Mouse (Mus musculus) heart, embryonic 14.5 days (tissue): ENCODE data around the gene Eif2ak1. TPM values are rescaled to one million over a fixed set of nuclear protein-coding genes. Genes with fewer than 3 reads are reported as not detected.

Experiments used
- ATAC-seq: fragments of 200-750 bp; cut with Nextera tagmentation; 2 replicates; pipeline ENCODE4 v1.8.0; 2017; ENCODE audit warnings: low read depth, moderate TSS enrichment; ENCODE audit not compliant: insufficient number of reproducible peaks, insufficient read depth, low FRiP score
- H3K27ac ChIP-seq, 2 experiments: fragments of 200-500 bp in 1 of 2; fragments of 300-500 bp in 1 of 2; sonication (generic) in 1 of 2; replicated peaks in 1 of 2; 2 replicates each; pipeline ENCODE4 v1.5.1; 2012 to 2014; ENCODE audit warnings: low read depth in 2 of 2, low read length in 2 of 2, control low read depth in 1 of 2, mild to moderate bottlenecking in 1 of 2, mixed read lengths in 1 of 2; ENCODE audit not compliant: control insufficient read depth in 1 of 2, insufficient read depth in 1 of 2
- H3K27me3 ChIP-seq: fragments of 300-500 bp; sonication (generic); 2 replicates; pipeline ENCODE4 v1.6.1; 2014; ENCODE audit warnings: mild to moderate bottlenecking, low read length, control low read depth; ENCODE audit not compliant: control insufficient read depth, insufficient read depth
- H3K36me3 ChIP-seq: fragments of 300-500 bp; sonication (generic); 2 replicates; pipeline ENCODE4 v1.6.1; 2014; ENCODE audit warnings: mild to moderate bottlenecking, control low read depth, low read length, mixed read lengths; ENCODE audit not compliant: control insufficient read depth, insufficient read depth
- H3K4me1 ChIP-seq, 2 experiments: fragments of 200-500 bp in 1 of 2; fragments of 300-500 bp in 1 of 2; sonication (generic) in 1 of 2; 2 replicates each; pipeline ENCODE4 v1.6.1; 2012 to 2014; ENCODE audit warnings: low read length in 2 of 2, control low read depth in 1 of 2, mixed read lengths in 1 of 2; ENCODE audit not compliant: control insufficient read depth in 2 of 2, insufficient read depth in 2 of 2
- H3K4me2 ChIP-seq: fragments of 300-500 bp; sonication (generic); 2 replicates; pipeline ENCODE4 v1.6.1; 2014; ENCODE audit warnings: mild to moderate bottlenecking, low read length
- H3K4me3 ChIP-seq, 2 experiments: fragments of 200-500 bp in 1 of 2; fragments of 300-500 bp in 1 of 2; sonication (generic) in 1 of 2; 2 replicates each; pipeline ENCODE4 v1.5.1; 2012 to 2014; ENCODE audit warnings: low read length in 2 of 2, mild to moderate bottlenecking in 2 of 2, control low read depth in 1 of 2, low read depth in 1 of 2, moderate library complexity in 1 of 2; ENCODE audit not compliant: control insufficient read depth in 1 of 2, insufficient read depth in 1 of 2
- H3K9ac ChIP-seq: fragments of 300-500 bp; sonication (generic); 2 replicates; pipeline ENCODE4 v1.6.1; 2014; ENCODE audit warnings: mild to moderate bottlenecking, low read length
- H3K9me3 ChIP-seq: fragments of 300-500 bp; sonication (generic); 2 replicates; pipeline ENCODE4 v1.6.1; 2016; ENCODE audit warnings: low read length, control low read depth; ENCODE audit not compliant: control insufficient read depth
- WGBS: fragments of 180-500 bp; shearing (Covaris S2); extraction: QIAGEN DNeasy Blood & Tissue Kit; methylation state at CpG from one replicate; pipeline ENCODE4 v1.1.7; 2014; 5-methylcytosine and 5-hydroxymethylcytosine counted together
- polyA plus RNA-seq: library from polyadenylated mRNA; unstranded; fragments of >200 nt; fragmentation: Nextera tagmentation; extraction: Ambion mirVana; gene quantifications from 2 replicates; pipeline ENCODE4 v1.2.1, GENCODE M21; 2014

The Eif2ak1 gene
- polyA plus RNA-seq, 1 experiment from 2014 or later, result 25.2 TPM

GRCm38 (mm10) chr5:143902111-143902510, 84.5 kb downstream of the Eif2ak1 start:
- Histone ChIP-seq H3K27me3 (no peaks in the 10 kb centered on the region), H3K9me3 (no peaks in the 10 kb centered on the region), H3K4me1 (peaks cover 0 to 6% of the 10 kb centered on the region in 2 experiments; a peak in 2 of 4 replicates), H3K27ac (no peak overlapping the region), H3K4me3 (no peak overlapping the region), H3K36me3 (peaks cover 89% of the 10 kb centered on the region), H3K4me2 (no peak overlapping the region), H3K9ac (no peak overlapping the region)
- ATAC-seq, result no peak
- 83% methylated on average over 3 of the region's 3 CpGs for WGBS

DNA sequence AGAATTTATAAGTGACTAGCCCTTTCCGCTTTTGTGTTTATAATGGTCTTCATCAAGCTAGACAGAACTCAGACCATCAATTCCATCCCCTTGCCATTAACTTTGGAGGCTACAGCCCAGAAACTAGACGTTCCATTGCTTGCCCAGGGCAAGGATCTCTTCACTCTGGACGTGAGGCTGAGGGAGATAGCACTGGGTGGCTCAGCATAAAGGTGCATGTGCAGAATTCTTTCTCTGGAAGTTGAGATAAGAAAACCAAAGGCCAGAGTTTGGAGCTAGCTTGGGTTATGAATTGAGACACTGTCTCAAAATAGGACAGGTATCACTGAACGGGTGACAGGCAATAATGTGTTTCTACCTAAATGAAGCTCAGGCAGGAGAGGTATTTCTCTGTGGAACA, 86.2 kb downstream of the Eif2ak1 start:
- Histone ChIP-seq H3K27me3 (no peaks in the 10 kb centered on the region), H3K27ac (no peak overlapping the region), H3K36me3 (peaks cover 72% of the 10 kb centered on the region), H3K4me2 (no peak overlapping the region), H3K4me3 (no peak overlapping the region), H3K9me3 (no peaks in the 10 kb centered on the region), H3K9ac (no peak overlapping the region), H3K4me1 (peaks cover 3 to 22% of the 10 kb centered on the region in 2 experiments; a peak in 3 of 4 replicates)
- no peak for ATAC-seq
- WGBS, result 57% methylated on average over 4 of the region's 4 CpGs

GRCm38 (mm10) chr5:143906429-143906828, 88.8 kb downstream of the Eif2ak1 start:
- H3K4me3 ChIP-seq, result no peak overlapping the region
- no peaks in the 10 kb centered on the region for H3K27me3 ChIP-seq
- no peak overlapping the region for H3K9ac ChIP-seq
- H3K4me2 ChIP-seq, result no peak overlapping the region
- no peak for ATAC-seq
- H3K4me1 ChIP-seq, result peaks cover 3 to 31% of the 10 kb centered on the region in 2 experiments; a peak in 3 of 4 replicates
- peaks cover 46% of the 10 kb centered on the region for H3K36me3 ChIP-seq
- H3K27ac ChIP-seq, result no peak overlapping the region
- no peaks in the 10 kb centered on the region for H3K9me3 ChIP-seq
- WGBS, result 90% methylated on average over 8 of the region's 8 CpGs

DNA sequence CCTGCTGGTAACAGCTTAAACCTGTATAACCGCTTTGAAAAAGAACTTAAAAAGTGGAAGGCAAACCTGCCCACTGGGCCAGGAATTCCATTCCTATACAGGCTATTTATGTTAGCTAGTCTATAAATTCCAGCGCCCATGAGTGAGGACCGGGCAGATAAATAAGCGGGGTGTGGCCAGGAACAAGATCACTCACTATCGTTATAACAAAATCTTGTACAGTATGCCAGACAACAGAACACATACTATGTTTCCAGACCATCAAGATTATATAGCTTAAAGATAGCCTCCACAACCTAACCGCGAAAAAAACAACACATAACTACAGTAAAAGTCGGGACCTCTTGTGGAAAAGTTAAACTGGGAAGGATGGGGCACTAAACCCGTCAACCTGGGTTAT, 91.3 kb downstream of the Eif2ak1 start:
- no peaks in the 10 kb centered on the region for H3K27me3 ChIP-seq
- ATAC-seq, result no peak
- peaks cover 3 to 30% of the 10 kb centered on the region in 2 experiments; a peak in 3 of 4 replicates for H3K4me1 ChIP-seq
- H3K9me3 ChIP-seq, result no peaks in the 10 kb centered on the region
- peak overlapping the region; percentile 65 for H3K4me2 ChIP-seq
- peak overlapping the region; percentile 75 to 76 for H3K4me3 ChIP-seq
- WGBS, result under 1% methylated on average over 9 of the region's 9 CpGs
- H3K27ac ChIP-seq, result peak overlapping the region; percentile 91 to 94
- peaks cover 33% of the 10 kb centered on the region for H3K36me3 ChIP-seq
- peak overlapping the region; percentile 79 for H3K9ac ChIP-seq

DNA sequence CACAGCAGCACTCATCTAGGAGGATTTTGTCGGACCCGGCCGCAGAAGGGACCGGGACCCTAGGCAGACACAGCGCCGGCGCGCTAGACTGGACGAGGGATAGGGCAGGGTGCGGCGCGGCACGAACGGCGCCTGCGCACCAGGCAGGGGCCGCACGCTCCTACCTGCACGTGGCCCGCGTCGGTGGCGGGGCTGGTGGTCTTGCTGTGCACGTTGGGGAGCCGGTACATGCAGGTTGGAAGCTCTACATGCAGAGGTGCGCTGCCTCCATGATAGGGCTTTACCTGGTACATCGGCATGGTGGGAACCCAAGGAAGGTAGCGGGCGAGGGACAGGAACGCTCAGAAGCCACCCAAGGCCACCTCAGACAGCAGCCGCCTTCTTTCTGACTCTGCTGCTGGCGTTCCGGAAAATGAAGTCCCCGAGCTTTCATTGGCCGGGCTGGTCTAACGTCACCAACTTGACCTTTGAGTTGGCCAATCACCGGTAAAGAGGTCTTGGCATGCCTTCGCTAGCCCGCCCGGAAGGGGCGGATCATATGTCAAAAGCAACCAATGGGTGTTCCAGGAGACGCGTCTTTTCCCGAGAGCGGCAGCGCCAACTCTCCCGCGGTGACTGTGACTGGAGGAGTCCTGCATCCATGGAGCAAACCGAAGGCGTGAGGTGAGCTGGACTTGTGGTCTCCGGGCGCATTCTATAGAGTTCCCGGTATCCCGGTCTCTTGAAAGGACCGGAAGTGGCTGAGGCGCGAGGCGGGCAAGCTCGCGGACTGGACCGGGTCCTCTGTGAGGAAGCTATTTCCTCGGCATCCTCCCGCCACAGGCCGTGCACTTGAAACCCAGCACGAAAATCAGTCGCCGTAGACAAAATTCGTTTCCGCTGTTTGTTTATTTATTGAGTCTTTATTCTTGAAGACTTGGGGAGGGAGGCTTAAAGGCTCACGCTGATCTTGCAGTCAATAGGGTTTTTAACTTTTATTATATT, 92.1 kb downstream of the Eif2ak1 start, which contains the start of the genes Aimp2 and Pms2:
Gene Aimp2 (minus strand): TSS at position 431 of the 984 bp plus-strand sequence.
Gene Pms2 (plus strand): TSS at position 548 of the 984 bp plus-strand sequence.
- Histone ChIP-seq H3K9me3 (no peaks in the 10 kb centered on the region), H3K4me2 (peak within 1 kb of the TSS; percentile 91), H3K27me3 (no peaks in the 10 kb centered on the region), H3K4me3 (peak within 1 kb of the TSS; percentile 75 to 84), H3K27ac (peak within 1 kb of the TSS; percentile 91 to 94), H3K36me3 (peaks cover 30% of the 10 kb centered on the region), H3K4me1 (peaks cover 3 to 28% of the 10 kb centered on the region in 2 experiments; a peak in 3 of 4 replicates), H3K9ac (peak within 1 kb of the TSS; percentile 79)
- under 1% methylated on average over 70 of the region's 70 CpGs for WGBS
- ATAC-seq, result peak; percentile 98

GRCm38 (mm10) chr5:143916221-143916620, 98.6 kb downstream of the Eif2ak1 start:
- no peak for ATAC-seq
- Histone ChIP-seq H3K9me3 (no peaks in the 10 kb centered on the region), H3K4me3 (no peak overlapping the region), H3K36me3 (peaks cover 77% of the 10 kb centered on the region), H3K27ac (no peak overlapping the region), H3K27me3 (no peaks in the 10 kb centered on the region), H3K4me2 (no peak overlapping the region), H3K9ac (no peak overlapping the region), H3K4me1 (no peaks in the 10 kb centered on the region)
- 90% methylated on average over 9 of the region's 9 CpGs for WGBS

DNA sequence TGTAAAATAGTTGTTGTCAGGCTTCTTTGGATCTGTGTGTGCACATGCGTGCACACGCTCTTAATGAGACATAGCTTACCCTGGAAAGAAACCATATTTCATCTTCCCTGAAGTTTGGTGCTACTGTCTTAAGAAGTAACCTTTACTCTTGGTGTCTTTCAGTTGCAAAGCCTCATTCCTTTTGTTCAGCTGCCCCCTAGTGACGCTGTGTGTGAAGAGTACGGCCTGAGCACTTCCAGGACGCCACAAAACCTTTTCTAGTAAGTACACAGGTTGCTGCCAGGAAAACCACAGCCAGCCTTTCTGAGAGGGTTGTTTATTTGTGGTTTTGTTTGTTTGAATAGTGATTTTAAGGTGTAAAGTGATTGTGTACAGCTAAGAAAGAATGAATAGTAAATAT, 99.8 kb downstream of the Eif2ak1 start:
- Histone ChIP-seq H3K9ac (no peak overlapping the region), H3K27ac (no peak overlapping the region), H3K9me3 (no peaks in the 10 kb centered on the region), H3K4me2 (no peak overlapping the region), H3K4me1 (no peaks in the 10 kb centered on the region), H3K36me3 (peaks cover 84% of the 10 kb centered on the region), H3K4me3 (no peak overlapping the region), H3K27me3 (no peaks in the 10 kb centered on the region)
- WGBS, result 58% methylated on average over 5 of the region's 5 CpGs
- ATAC-seq, result no peak
